Mouse (Mus musculus): ENCODE data around the gene Cwc27. TPM values are rescaled to one million over a fixed set of nuclear protein-coding genes. Genes with fewer than 3 reads are reported as not detected.

Gene Cwc27
- total and polyA plus RNA-seq, 2 experiments = 1.1 to 8.9 TPM

- TF ChIP-seq POLR2A (IDR thresholded peaks at IDR 0.05; ENCODE audit: extremely low read depth, insufficient read depth, low read length) = no peak
- no peak for TF ChIP-seq CTCF (IDR thresholded peaks at IDR 0.05; ENCODE audit: low read depth, low read length)
- Histone ChIP-seq H3K4me3 (ENCODE audit: insufficient read depth, low read depth, low read length) (no peak overlapping the region), H3K36me3 (ENCODE audit: control insufficient read depth, insufficient read depth, low read length) (no peaks in the 10 kb centered on the region), H3K79me2 (ENCODE audit: control insufficient read depth, insufficient read depth, low read length) (peaks cover 8% of the 10 kb centered on the region; the same call in 1 of the 2 replicates), H3K27me3 (ENCODE audit: control insufficient read depth, insufficient read depth, low read length) (no peaks in the 10 kb centered on the region), H3K27ac (replicated peaks; ENCODE audit: insufficient read depth, low read depth, low read length) (no peak overlapping the region), H3K4me1 (ENCODE audit: control insufficient read depth, insufficient read depth, low read length) (no peaks in the 10 kb centered on the region; the same call in 1 of the 2 replicates), H3K9ac (ENCODE audit: low read depth, low read length) (no peak overlapping the region)
- DNase-seq (ENCODE audit: extremely low read depth, low read depth, low spot score) = no peak
Measured at GRCm38 (mm10) chr13:104821192-104821591, 4.2 kb upstream of the Cwc27 start.

- H3K9ac ChIP-seq (ENCODE audit: low read depth, low read length) = peak overlapping the region; percentile 81
- H3K27ac ChIP-seq (replicated peaks; ENCODE audit: insufficient read depth, low read depth, low read length) = 0 out of 2 replicates have a peak overlapping the region, but pooled peaks have one; percentile 19
- 37% methylated on average over 12 of the region's 12 CpGs for WGBS
- no peaks in the 10 kb centered on the region; the same call in 1 of the 2 replicates for H3K4me1 ChIP-seq (ENCODE audit: control insufficient read depth, insufficient read depth, low read length)
- no peak for DNase-seq (ENCODE audit: extremely low read depth, low read depth, low spot score)
- H3K36me3 ChIP-seq (ENCODE audit: control insufficient read depth, insufficient read depth, low read length) = no peaks in the 10 kb centered on the region
- peaks cover 8% of the 10 kb centered on the region; the same call in 1 of the 2 replicates for H3K79me2 ChIP-seq (ENCODE audit: control insufficient read depth, insufficient read depth, low read length)
- peak overlapping the region; percentile 86 for H3K4me3 ChIP-seq (ENCODE audit: insufficient read depth, low read depth, low read length)
- no peaks in the 10 kb centered on the region for H3K27me3 ChIP-seq (ENCODE audit: control insufficient read depth, insufficient read depth, low read length)
- TF ChIP-seq POLR2A (IDR thresholded peaks at IDR 0.05; ENCODE audit: extremely low read depth, insufficient read depth, low read length) (no peak), CTCF (IDR thresholded peaks at IDR 0.05; ENCODE audit: low read depth, low read length) (no peak)
Measured at GRCm38 (mm10) chr13:104817696-104818095, 754 bp upstream of the Cwc27 start.

GRCm38 (mm10) chr13:104816270-104816634 lies 690 bp downstream of the Cwc27 start:
- Histone ChIP-seq H3K9ac (ENCODE audit: low read depth, low read length) (no peak overlapping the region), H3K79me2 (ENCODE audit: control insufficient read depth, insufficient read depth, low read length) (peaks cover 8% of the 10 kb centered on the region; the same call in 1 of the 2 replicates), H3K27ac (replicated peaks; ENCODE audit: insufficient read depth, low read depth, low read length) (no peak overlapping the region), H3K4me3 (ENCODE audit: insufficient read depth, low read depth, low read length) (peak overlapping the region; percentile 86), H3K27me3 (ENCODE audit: control insufficient read depth, insufficient read depth, low read length) (no peaks in the 10 kb centered on the region), H3K4me1 (ENCODE audit: control insufficient read depth, insufficient read depth, low read length) (no peaks in the 10 kb centered on the region; the same call in 1 of the 2 replicates), H3K36me3 (ENCODE audit: control insufficient read depth, insufficient read depth, low read length) (no peaks in the 10 kb centered on the region)
- TF ChIP-seq CTCF (IDR thresholded peaks at IDR 0.05; ENCODE audit: low read depth, low read length) (no peak), POLR2A (IDR thresholded peaks at IDR 0.05; ENCODE audit: extremely low read depth, insufficient read depth, low read length) (no peak)
- no peak for DNase-seq (ENCODE audit: extremely low read depth, low read depth, low spot score)
- 5% methylated on average over 8 of the region's 8 CpGs for WGBS

GRCm38 (mm10) chr13:104805681-104806080 lies 11.3 kb downstream of the Cwc27 start:
- Histone ChIP-seq H3K36me3 (ENCODE audit: control insufficient read depth, insufficient read depth, low read length) (peaks cover 20% of the 10 kb centered on the region), H3K27me3 (ENCODE audit: control insufficient read depth, insufficient read depth, low read length) (no peaks in the 10 kb centered on the region), H3K79me2 (ENCODE audit: control insufficient read depth, insufficient read depth, low read length) (no peaks in the 10 kb centered on the region), H3K4me3 (ENCODE audit: insufficient read depth, low read depth, low read length) (no peak overlapping the region), H3K4me1 (ENCODE audit: control insufficient read depth, insufficient read depth, low read length) (no peaks in the 10 kb centered on the region), H3K9ac (ENCODE audit: low read depth, low read length) (no peak overlapping the region), H3K27ac (replicated peaks; ENCODE audit: insufficient read depth, low read depth, low read length) (no peak overlapping the region)
- WGBS = 50% methylated on average over 3 of the region's 3 CpGs
- peak; percentile 29 for DNase-seq (ENCODE audit: extremely low read depth, low read depth, low spot score)
- TF ChIP-seq POLR2A (IDR thresholded peaks at IDR 0.05; ENCODE audit: extremely low read depth, insufficient read depth, low read length) (no peak), CTCF (IDR thresholded peaks at IDR 0.05; ENCODE audit: low read depth, low read length) (peak; percentile 35)

GRCm38 (mm10) chr13:104799566-104800182 lies 17.3 kb downstream of the Cwc27 start:
- Histone ChIP-seq H3K9ac (ENCODE audit: low read depth, low read length) (no peak overlapping the region), H3K4me1 (ENCODE audit: control insufficient read depth, insufficient read depth, low read length) (no peaks in the 10 kb centered on the region), H3K79me2 (ENCODE audit: control insufficient read depth, insufficient read depth, low read length) (no peaks in the 10 kb centered on the region), H3K27me3 (ENCODE audit: control insufficient read depth, insufficient read depth, low read length) (no peaks in the 10 kb centered on the region), H3K36me3 (ENCODE audit: control insufficient read depth, insufficient read depth, low read length) (peaks cover 17% of the 10 kb centered on the region), H3K4me3 (ENCODE audit: insufficient read depth, low read depth, low read length) (no peak overlapping the region), H3K27ac (replicated peaks; ENCODE audit: insufficient read depth, low read depth, low read length) (no peak overlapping the region)
- TF ChIP-seq POLR2A (IDR thresholded peaks at IDR 0.05; ENCODE audit: extremely low read depth, insufficient read depth, low read length) (no peak), CTCF (IDR thresholded peaks at IDR 0.05; ENCODE audit: low read depth, low read length) (no peak)
- no peak for DNase-seq (ENCODE audit: extremely low read depth, low read depth, low spot score)
- 70% methylated on average over 7 of the region's 7 CpGs for WGBS

GRCm38 (mm10) chr13:104799067-104799466 lies 17.9 kb downstream of the Cwc27 start:
- H3K4me3 ChIP-seq (ENCODE audit: insufficient read depth, low read depth, low read length) = no peak overlapping the region
- 52% methylated on average over 8 of the region's 8 CpGs for WGBS
- no peaks in the 10 kb centered on the region for H3K79me2 ChIP-seq (ENCODE audit: control insufficient read depth, insufficient read depth, low read length)
- peaks cover 16% of the 10 kb centered on the region for H3K36me3 ChIP-seq (ENCODE audit: control insufficient read depth, insufficient read depth, low read length)
- H3K27ac ChIP-seq (replicated peaks; ENCODE audit: insufficient read depth, low read depth, low read length) = no peak overlapping the region
- no peaks in the 10 kb centered on the region for H3K27me3 ChIP-seq (ENCODE audit: control insufficient read depth, insufficient read depth, low read length)
- TF ChIP-seq POLR2A (IDR thresholded peaks at IDR 0.05; ENCODE audit: extremely low read depth, insufficient read depth, low read length) (no peak), CTCF (IDR thresholded peaks at IDR 0.05; ENCODE audit: low read depth, low read length) (no peak)
- DNase-seq (ENCODE audit: extremely low read depth, low read depth, low spot score) = no peak
- no peak overlapping the region for H3K9ac ChIP-seq (ENCODE audit: low read depth, low read length)
- H3K4me1 ChIP-seq (ENCODE audit: control insufficient read depth, insufficient read depth, low read length) = no peaks in the 10 kb centered on the region

All from liver, adult 2 months (tissue).